Mouse (Mus musculus) cerebellum, adult 9-11 months (tissue): ENCODE data around the gene Ppbp.
"Not testable (repeated sequence)": the region's sequence is repeated elsewhere in the genome, so short reads cannot be mapped to it uniquely, and the experiment has no call there.

ENCODE experiments used
- DNase-seq: peaks from one replicate; pipeline ENCODE4 v3.0.0; 2022

The Ppbp gene

GRCm38 (mm10) chr5:90789306-90790073, 21.2 kb downstream of the Ppbp start:
- no peak for DNase-seq

- no peak for DNase-seq
Measured at GRCm38 (mm10) chr5:90790074-90790502, 21.8 kb downstream of the Ppbp start.

DNA sequence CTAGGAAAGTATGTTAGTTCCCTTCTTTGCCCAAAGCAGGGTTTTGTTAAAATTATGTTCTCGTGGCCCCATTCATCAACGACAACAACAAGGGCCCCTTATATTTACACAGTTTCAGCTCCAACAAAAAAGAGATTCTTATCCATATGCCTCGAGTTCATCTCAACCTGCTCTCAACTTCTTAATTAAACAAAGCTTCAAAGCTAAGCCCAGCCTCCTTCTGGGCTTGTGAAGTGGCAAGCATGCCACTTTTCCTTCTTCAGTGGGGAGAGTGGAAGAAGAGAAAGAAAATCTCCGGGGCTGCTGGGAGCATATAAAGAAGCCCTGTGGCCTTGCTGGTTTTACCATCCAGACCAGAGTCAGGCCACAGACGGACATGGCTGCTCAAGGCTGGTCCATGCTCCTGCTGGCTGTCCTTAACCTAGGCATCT, 25.9 kb downstream of the Ppbp start, which contains the start of gene Cxcl15:
TSS of gene Cxcl15 (plus strand) at position 340 of the 431 bp plus-strand sequence.
- DNase-seq = no peak

GRCm38 (mm10) chr5:90795392-90795791, 27.1 kb downstream of the Ppbp start:
- not testable (repeated sequence) for DNase-seq

DNA sequence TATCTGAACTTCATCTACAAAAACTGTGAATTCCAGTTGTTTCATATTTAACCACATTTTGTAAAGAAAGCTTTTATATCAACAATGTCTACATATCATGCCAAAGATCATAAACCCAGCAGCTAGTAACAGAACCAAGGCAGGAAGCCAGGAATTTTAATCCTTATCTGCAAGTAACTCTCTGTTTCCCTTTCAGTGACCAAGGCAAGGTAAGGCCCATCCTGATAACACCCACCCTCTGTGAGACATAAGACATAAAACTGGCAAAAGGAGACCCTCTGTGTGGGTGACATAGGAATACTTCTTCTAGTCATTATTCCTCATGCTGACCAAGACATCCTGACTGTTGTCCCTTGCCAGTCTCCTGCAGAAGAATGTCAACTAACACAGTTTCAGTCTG, 36.3 kb downstream of the Ppbp start:
- no peak for DNase-seq

DNA sequence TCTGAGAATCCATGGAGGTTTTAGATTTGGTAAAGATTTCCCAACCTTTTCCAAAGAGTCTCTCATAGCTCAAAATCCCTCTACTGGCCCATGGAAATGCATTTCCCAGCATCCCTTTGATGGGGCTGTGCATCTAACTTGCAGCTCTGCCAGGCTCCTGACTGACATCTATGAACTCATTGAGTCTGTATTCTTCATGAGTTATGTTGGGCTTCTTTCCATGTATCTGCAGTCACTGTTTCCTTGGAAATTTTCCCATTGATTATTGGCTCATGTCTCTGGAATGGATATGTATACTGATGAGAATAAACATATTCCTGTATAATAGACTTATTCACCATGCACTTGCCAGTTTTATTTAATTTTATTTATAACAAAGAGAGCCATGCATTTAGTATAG, 37.7 kb downstream of the Ppbp start:
- DNase-seq = no peak

DNA sequence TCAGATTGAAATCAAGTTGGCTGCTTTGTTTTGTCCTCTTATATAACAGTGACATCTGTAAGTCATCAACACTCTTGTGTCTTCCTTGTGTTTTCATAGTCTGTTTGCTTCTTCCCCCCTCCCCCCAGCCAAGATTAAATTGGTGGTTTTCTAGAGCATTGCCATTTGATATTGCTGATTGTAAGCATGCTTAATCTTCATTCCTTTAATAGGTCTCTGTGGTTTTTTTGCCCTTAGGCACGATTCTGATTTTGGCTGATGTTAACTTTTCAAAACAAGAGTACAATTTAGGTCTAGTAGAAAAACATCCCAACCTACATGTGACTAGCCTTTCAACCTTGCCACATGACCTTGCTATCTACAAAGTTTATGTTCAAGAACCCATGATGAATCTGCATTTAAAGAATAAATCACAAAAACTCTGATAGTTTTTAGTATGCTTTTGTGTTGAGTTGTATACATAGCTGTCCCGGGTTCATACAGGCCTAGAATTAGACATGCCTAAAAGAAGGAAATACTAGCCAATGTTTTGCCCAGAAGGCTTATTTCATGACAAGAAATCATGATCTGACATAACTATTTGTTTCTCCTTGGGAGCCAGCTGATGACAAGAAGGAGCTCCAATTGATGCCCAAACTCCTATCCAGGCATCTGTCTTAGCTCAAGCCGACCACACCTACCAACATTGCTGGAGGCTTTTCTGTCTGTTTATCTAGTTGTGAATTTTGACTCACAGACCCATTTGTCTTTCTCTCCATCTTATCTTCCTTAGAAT, 39.0 kb downstream of the Ppbp start:
- no peak for DNase-seq
